Mouse (Mus musculus) bone marrow macrophage, adult 2 months (primary cell): Measurements from ENCODE around the gene Lsm7.
"Not testable (repeated sequence)": the region's sequence is repeated elsewhere in the genome, so short reads cannot be mapped to it uniquely, and the experiment has no call there.

ENCODE experiments used
- CTCF ChIP-seq: IDR thresholded peaks from 2 replicates; pipeline ENCODE4 v1.5.1; 2012; ENCODE audit warnings: low read depth, mild to moderate bottlenecking, low read length, moderate library complexity
- POLR2A ChIP-seq: IDR thresholded peaks from 2 replicates; pipeline ENCODE4 v1.6.1; 2012; ENCODE audit warnings: mild to moderate bottlenecking, low read depth, low read length, borderline replicate concordance

- TF ChIP-seq CTCF, POLR2A: not testable (repeated sequence)
Measured at GRCm38 (mm10) chr10:80828587-80828986, 26.4 kb downstream of the Lsm7 start.
